ENCODE assay signal across 13 mouse cellular contexts in genomic region chr15:101039651-101040050, GRCm38 (mm10). TPM values are rescaled to one million over a fixed set of nuclear protein-coding genes. Genes with fewer than 3 reads are reported as not detected.
DNase-seq lines count a peak whose midpoint lies in the region; ATAC-seq and TF ChIP-seq lines count a peak whose summit lies in the region.
"Had no signal": no experiment of that assay in that cellular context is flagged by ENCODE, and none has a peak within 500 bp of the region (broad histone marks: within the 10 kb centered on the region; RNA-seq: fewer than 3 reads in every experiment).

No protein-coding gene starts in this region.

- TF ChIP-seq EP300 in liver, postnatal 0 days (IDR thresholded peaks at IDR 0.05; ENCODE audit: low read depth) = no peak

- H3K27ac ChIP-seq in forebrain, postnatal 0 days (ENCODE audit: low read depth, low read length) = no peak overlapping the region
- H3K27ac ChIP-seq in forebrain, embryonic 15.5 days (replicated peaks) = no peak overlapping the region
- no peak overlapping the region for H3K27ac ChIP-seq in liver, postnatal 0 days (ENCODE audit: low read depth)
- H3K27ac ChIP-seq in liver, embryonic 11.5 days (ENCODE audit: low read depth, low read length) = no peak overlapping the region
- H3K27ac ChIP-seq in bone marrow, adult 2 months (ENCODE audit: control insufficient read depth, insufficient read depth, low read depth, low read length, poor library complexity) = no peak overlapping the region
- H3K27ac ChIP-seq: hindbrain, embryonic 13.5 days; limb, embryonic 15.5 days; stomach, embryonic 15.5 days had no signal

- H3K36me3 ChIP-seq in forebrain, postnatal 0 days (ENCODE audit: insufficient read depth) = peaks cover 50% of the 10 kb centered on the region
- peaks cover 34% of the 10 kb centered on the region; the same call in 1 of the 2 replicates for H3K36me3 ChIP-seq in forebrain, embryonic 15.5 days
- no peaks in the 10 kb centered on the region for H3K36me3 ChIP-seq in liver, postnatal 0 days (replicated peaks; ENCODE audit: insufficient read depth, low read length)
- H3K36me3 ChIP-seq in liver, embryonic 11.5 days (ENCODE audit: control insufficient read depth, insufficient read depth, low read length) = no peaks in the 10 kb centered on the region
- H3K36me3 ChIP-seq: G1E; limb, embryonic 15.5 days; stomach, embryonic 15.5 days had no signal

- no peaks in the 10 kb centered on the region for H3K4me1 ChIP-seq in forebrain, postnatal 0 days (ENCODE audit: insufficient read depth)
- no peaks in the 10 kb centered on the region for H3K4me1 ChIP-seq in forebrain, embryonic 15.5 days
- H3K4me1 ChIP-seq in liver, postnatal 0 days (ENCODE audit: insufficient read depth) = no peaks in the 10 kb centered on the region
- H3K4me1 ChIP-seq in liver, embryonic 11.5 days (replicated peaks; ENCODE audit: control insufficient read depth, insufficient read depth, low read length) = no peaks in the 10 kb centered on the region
- no peaks in the 10 kb centered on the region for H3K4me1 ChIP-seq in bone marrow, adult 2 months (ENCODE audit: control insufficient read depth, insufficient read depth, low read length)

- peaks cover 6% of the 10 kb centered on the region; the same call in 1 of the 2 replicates for H3K27me3 ChIP-seq in forebrain, postnatal 0 days (ENCODE audit: insufficient read depth, low read length)
- H3K27me3 ChIP-seq in forebrain, embryonic 15.5 days = peaks cover 10% of the 10 kb centered on the region
- peaks cover 59% of the 10 kb centered on the region for H3K27me3 ChIP-seq in liver, postnatal 0 days (ENCODE audit: insufficient read depth, low read length)
- H3K27me3 ChIP-seq in liver, embryonic 11.5 days (replicated peaks; ENCODE audit: control insufficient read depth, insufficient read depth, low read length) = peaks cover 59% of the 10 kb centered on the region

- no peak overlapping the region for H3K9ac ChIP-seq in forebrain, postnatal 0 days
- no peak overlapping the region for H3K9ac ChIP-seq in forebrain, embryonic 15.5 days (replicated peaks)
- H3K9ac ChIP-seq in liver, postnatal 0 days (replicated peaks) = no peak overlapping the region
- H3K9ac ChIP-seq in liver, embryonic 11.5 days (ENCODE audit: low read depth, low read length) = no peak overlapping the region
- H3K9ac ChIP-seq: hindbrain, embryonic 13.5 days; limb, embryonic 15.5 days; stomach, embryonic 15.5 days had no signal

- H3K9me3 ChIP-seq in forebrain, postnatal 0 days (ENCODE audit: low read length) = no peaks in the 10 kb centered on the region
- no peaks in the 10 kb centered on the region for H3K9me3 ChIP-seq in forebrain, embryonic 15.5 days
- H3K9me3 ChIP-seq in liver, postnatal 0 days (ENCODE audit: low read length) = no peaks in the 10 kb centered on the region
- H3K9me3 ChIP-seq in liver, embryonic 11.5 days (ENCODE audit: control insufficient read depth, low read length) = no peaks in the 10 kb centered on the region
- H3K9me3 ChIP-seq: hindbrain, embryonic 13.5 days; limb, embryonic 15.5 days; stomach, embryonic 15.5 days had no signal

- peak; percentile 51 for TF ChIP-seq CTCF in forebrain, postnatal 0 days (IDR thresholded peaks at IDR 0.05; ENCODE audit: low read depth)
- TF ChIP-seq CTCF in liver, postnatal 0 days (IDR thresholded peaks at IDR 0.05; ENCODE audit: low read depth) = peak; percentile 49
- TF ChIP-seq CTCF in bone marrow, adult 2 months (IDR thresholded peaks at IDR 0.05; ENCODE audit: control insufficient read depth, insufficient read depth, low read length) = peak; percentile 25; the same call in 1 of the 2 replicates

- TF ChIP-seq POLR2A in bone marrow, adult 2 months (IDR thresholded peaks at IDR 0.05; ENCODE audit: borderline replicate concordance, control insufficient read depth, low read depth, low read length) = no peak

- H3K4me3 ChIP-seq in forebrain, postnatal 0 days (ENCODE audit: low read depth, low read length) = no peak overlapping the region
- no peak overlapping the region for H3K4me3 ChIP-seq in forebrain, embryonic 15.5 days
- no peak overlapping the region for H3K4me3 ChIP-seq in liver, postnatal 0 days (ENCODE audit: low read depth, low read length)
- no peak overlapping the region for H3K4me3 ChIP-seq in liver, embryonic 11.5 days (ENCODE audit: low read depth, low read length)
- no peak overlapping the region for H3K4me3 ChIP-seq in bone marrow, adult 2 months (replicated peaks; ENCODE audit: control insufficient read depth, low read depth, low read length)
- H3K4me3 ChIP-seq: hindbrain, embryonic 13.5 days; limb, embryonic 15.5 days; stomach, embryonic 15.5 days had no signal

- 67% methylated on average over 17 of the region's 17 CpGs for WGBS in forebrain, postnatal 0 days
- 57% methylated on average over 17 of the region's 17 CpGs for WGBS in forebrain, embryonic 15.5 days
- WGBS in liver, postnatal 0 days (ENCODE audit: insufficient replicate concordance) = 36% methylated on average over 17 of the region's 17 CpGs
- WGBS in liver, embryonic 11.5 days = 41% methylated on average over 17 of the region's 17 CpGs
- WGBS in bone marrow, adult 2 months = 42% methylated on average over 17 of the region's 17 CpGs

- H3K4me2 ChIP-seq in forebrain, postnatal 0 days (ENCODE audit: low read depth) = no peak overlapping the region
- no peak overlapping the region for H3K4me2 ChIP-seq in forebrain, embryonic 15.5 days (replicated peaks)
- H3K4me2 ChIP-seq in liver, postnatal 0 days (ENCODE audit: low read depth, low read length) = no peak overlapping the region
- H3K4me2 ChIP-seq in liver, embryonic 11.5 days = no peak overlapping the region; the same call in 1 of the 2 replicates
- H3K4me2 ChIP-seq: hindbrain, embryonic 13.5 days; limb, embryonic 15.5 days had no signal

- ATAC-seq in forebrain, postnatal 0 days = no peak
- ATAC-seq in forebrain, embryonic 15.5 days (replicated peaks) = no peak
- ATAC-seq in liver, postnatal 0 days = no peak
- ATAC-seq in liver, embryonic 11.5 days (replicated peaks; ENCODE audit: low FRiP score) = no peak

- no peak for DNase-seq in forebrain, postnatal 0 days
- no peak for DNase-seq in liver, postnatal 0 days
- DNase-seq in liver, embryonic 11.5 days (ENCODE audit: low spot score) = no peak
- DNase-seq in naive thymus-derived CD4-positive, alpha-beta T cell, adult 2 months (ENCODE audit: low read depth) = peak; percentile 28
- DNase-seq in urinary bladder, adult 2 months (ENCODE audit: low spot score) = no peak
- no peak for DNase-seq in Muller cell, postnatal 12 days (ENCODE audit: inconsistent ontology term)

RNA-seq across cellular contexts. Expression of gene Gm47841, which starts 7.5 kb away (rescaled TPM):
- total RNA-seq in forebrain, postnatal 0 days (2014; rRNA removed) = not detected in 2 replicates
- polyA plus RNA-seq in forebrain, postnatal 0 days (2015; fragmentation: Nextera tagmentation; extraction: Ambion mirVana) = not detected in 2 replicates
- not detected in 2 replicates for polyA plus RNA-seq in forebrain, embryonic 15.5 days (2015; fragmentation: Nextera tagmentation; extraction: Ambion mirVana)
- not detected in 2 replicates for polyA plus RNA-seq in liver, postnatal 0 days (2015; fragmentation: Nextera tagmentation; extraction: Ambion mirVana)
- polyA plus RNA-seq in liver, embryonic 11.5 days (2014; fragmentation: Nextera tagmentation; extraction: Ambion mirVana) = not detected in 2 replicates
- not detected in 2 replicates for polyA plus RNA-seq in bone marrow, adult 2 months (2011; ENCODE audit: insufficient read depth, insufficient read length, low replicate concordance, missing spikeins)
- 0.09 and 0.15 TPM in 2 replicates for polyA plus RNA-seq in urinary bladder, adult 2 months (2012; rRNA removed)
- total RNA-seq: G1E had no signal
- polyA plus RNA-seq: forebrain, embryonic 11.5 days; G1E; hindbrain, embryonic 13.5 days; limb, embryonic 15.5 days; stomach, embryonic 15.5 days had no signal

RNA-seq across cellular contexts. Expression of gene Fignl2, which starts 38.7 kb away (rescaled TPM):
- 0.85 and 1.3 TPM in 2 replicates for total RNA-seq in forebrain, postnatal 0 days (2014; rRNA removed)
- polyA plus RNA-seq in forebrain, postnatal 0 days (2015; fragmentation: Nextera tagmentation; extraction: Ambion mirVana) = 0.06 TPM in 1 of 2 replicates, not detected in the other
- not detected in 2 replicates for polyA plus RNA-seq in forebrain, embryonic 15.5 days (2015; fragmentation: Nextera tagmentation; extraction: Ambion mirVana)
- 0.18 and 0.26 TPM in 2 replicates for polyA plus RNA-seq in liver, postnatal 0 days (2015; fragmentation: Nextera tagmentation; extraction: Ambion mirVana)
- 0.27 and 0.40 TPM in 2 replicates for polyA plus RNA-seq in liver, embryonic 11.5 days (2014; fragmentation: Nextera tagmentation; extraction: Ambion mirVana)
- 0.45 and 1.9 TPM in 2 replicates for polyA plus RNA-seq in bone marrow, adult 2 months (2011; ENCODE audit: insufficient read depth, insufficient read length, low replicate concordance, missing spikeins)
- 7.3 and 7.5 TPM in 2 replicates for polyA plus RNA-seq in urinary bladder, adult 2 months (2012; rRNA removed)
- polyA plus RNA-seq: G1E had no signal
